Mouse (Mus musculus): ENCODE measurements around the gene Oaz1.

DNA sequence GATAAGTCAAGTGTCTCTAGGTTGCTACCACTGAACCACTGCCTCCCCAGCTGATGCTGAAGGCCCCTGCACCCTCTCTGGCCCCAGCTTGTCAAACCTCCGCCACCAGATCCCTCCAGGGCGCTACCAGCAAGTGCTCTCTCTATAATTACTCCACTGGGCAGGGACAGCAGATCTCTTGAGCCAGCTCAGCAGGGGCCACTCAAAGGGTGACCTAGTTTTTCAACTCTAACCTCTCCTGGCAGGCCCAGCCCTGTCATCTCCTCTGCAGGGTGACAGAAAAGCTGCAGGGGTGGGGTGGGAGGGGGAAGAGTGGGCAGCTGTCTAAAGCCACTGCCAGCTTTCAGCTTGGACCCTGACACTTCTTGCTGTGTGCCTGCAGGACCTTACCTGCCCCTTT is 11.4 kb downstream of the Oaz1 start:
- TF ChIP-seq CTCF (IDR thresholded peaks at IDR 0.05; ENCODE audit: control insufficient read depth, insufficient read depth, insufficient read length) (no peak), CEBPB (IDR thresholded peaks at IDR 0.05; ENCODE audit: low read depth) (no peak), USF1 (IDR thresholded peaks at IDR 0.05; ENCODE audit: low read depth) (no peak), MYOD1 (IDR thresholded peaks at IDR 0.05; ENCODE audit: control insufficient read depth, insufficient read length, low read depth) (no peak), MAX (IDR thresholded peaks at IDR 0.05) (no peak)
